Mouse (Mus musculus) spleen, postnatal 10 days (tissue): ENCODE data around the gene Rbpj.
A peak's percentile ranks its signal among the peaks of the same experiment; 100 is the strongest.

ENCODE experiments used
- DNase-seq, 2 experiments: peaks; one replicate each; pipeline ENCODE4 v3.0.0; 2021 to 2022; ENCODE audit warnings: low spot score in 2 of 2

The Rbpj gene

GRCm38 (mm10) chr5:53469098-53469776 is 3.3 kb downstream of the Rbpj start:
- no peak for DNase-seq

GRCm38 (mm10) chr5:53469777-53470131 is 3.8 kb downstream of the Rbpj start:
- no peak for DNase-seq

GRCm38 (mm10) chr5:53470141-53471079 is 4.5 kb downstream of the Rbpj start:
- DNase-seq, result no peak

GRCm38 (mm10) chr5:53472485-53472884 is 6.5 kb downstream of the Rbpj start:
- no peak for DNase-seq

GRCm38 (mm10) chr5:53479161-53479560 is 13.2 kb downstream of the Rbpj start:
- no peak for DNase-seq

GRCm38 (mm10) chr5:53479891-53480290 is 13.9 kb downstream of the Rbpj start:
- no peak for DNase-seq

- no peak for DNase-seq
These were observed 15.1 kb downstream of the Rbpj start for GRCm38 (mm10) chr5:53481021-53481420.

- no peak for DNase-seq
These were observed 19.2 kb downstream of the Rbpj start for GRCm38 (mm10) chr5:53485069-53485628.

GRCm38 (mm10) chr5:53485934-53486475 is 20.1 kb downstream of the Rbpj start:
- no peak for DNase-seq

- no peak for DNase-seq
These were observed 21.1 kb downstream of the Rbpj start for GRCm38 (mm10) chr5:53486966-53487592.

- peak in 1 of 2 experiments; percentile 14 for DNase-seq
These were observed 24.7 kb downstream of the Rbpj start for GRCm38 (mm10) chr5:53490697-53491099.

- DNase-seq, result no peak
These were observed 27.8 kb downstream of the Rbpj start for GRCm38 (mm10) chr5:53493756-53494155.

GRCm38 (mm10) chr5:53494536-53495159 is 28.7 kb downstream of the Rbpj start:
- DNase-seq, result no peak

- DNase-seq, result no peak
These were observed 31.0 kb downstream of the Rbpj start for GRCm38 (mm10) chr5:53496846-53497549.

- DNase-seq, result no peak
These were observed 33.6 kb downstream of the Rbpj start for GRCm38 (mm10) chr5:53499571-53499970.

- DNase-seq, result no peak
These were observed 34.7 kb downstream of the Rbpj start for GRCm38 (mm10) chr5:53500509-53501145.

- no peak for DNase-seq
These were observed 37.3 kb downstream of the Rbpj start for GRCm38 (mm10) chr5:53503261-53503660.

- no peak for DNase-seq
These were observed 39.8 kb downstream of the Rbpj start for GRCm38 (mm10) chr5:53505751-53506150.

- DNase-seq, result no peak
These were observed 41.4 kb downstream of the Rbpj start for GRCm38 (mm10) chr5:53507371-53507770.

- no peak for DNase-seq
These were observed 43.5 kb downstream of the Rbpj start for GRCm38 (mm10) chr5:53509465-53509864.
